13 mouse cellular contexts compared by ENCODE assay signal in the genomic region with DNA sequence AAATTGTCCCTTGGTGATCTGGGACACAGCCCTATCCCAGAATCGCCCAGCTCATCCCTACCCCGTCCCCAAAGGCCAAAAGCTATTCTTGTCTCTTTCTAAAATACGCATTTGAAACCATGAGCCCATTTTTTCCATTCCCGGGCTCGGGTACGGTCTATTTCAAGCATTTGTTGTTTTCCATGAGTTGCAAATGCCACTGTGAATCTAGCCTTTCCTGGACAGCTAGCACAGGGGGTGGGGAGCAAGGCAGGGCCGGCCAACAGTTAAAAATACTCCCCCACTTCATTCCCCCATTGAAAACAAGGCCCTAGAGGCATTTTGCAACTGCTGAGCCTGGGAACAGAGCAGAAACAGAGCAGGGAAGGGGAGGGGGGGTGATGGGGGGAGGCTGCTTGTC. TPM values are rescaled to one million over a fixed set of nuclear protein-coding genes. Genes with fewer than 3 reads are reported as not detected.
DNase-seq lines count a peak whose midpoint lies in the region; ATAC-seq and TF ChIP-seq lines count a peak whose summit lies in the region.
"Had no signal": no experiment of that assay in that cellular context is flagged by ENCODE, and none has a peak within 500 bp of the region (broad histone marks: within the 10 kb centered on the region; RNA-seq: fewer than 3 reads in every experiment).

No protein-coding gene starts in this region.

- TF ChIP-seq RAD21 in CH12.LX (IDR thresholded peaks at IDR 0.05; ENCODE audit: low read depth, low read length): no peak

- no peak overlapping the region for H3K27ac ChIP-seq in heart, embryonic 11.5 days (ENCODE audit: low read depth, low read length)
- H3K27ac ChIP-seq in CH12.LX (ENCODE audit: insufficient read depth, low read depth): no peak overlapping the region
- H3K27ac ChIP-seq in heart, postnatal 0 days (ENCODE audit: low read depth): peak overlapping the region; percentile 79
- H3K27ac ChIP-seq: limb, embryonic 13.5 days had no signal

- peaks cover under 1% of the 10 kb centered on the region; the same call in 1 of the 2 replicates for H3K79me2 ChIP-seq in CH12.LX (replicated peaks; ENCODE audit: control insufficient read depth, extremely low read depth, insufficient read depth, poor library complexity, severe bottlenecking)

- 42% methylated on average over 7 of the region's 7 CpGs for WGBS in heart, embryonic 11.5 days (ENCODE audit: insufficient replicate concordance)
- WGBS in heart, postnatal 0 days: 16% methylated on average over 7 of the region's 7 CpGs

- TF ChIP-seq CTCF in CH12.LX (conservative IDR thresholded peaks at IDR 0.05 in 1 of 2, IDR thresholded peaks at IDR 0.05 in 1 of 2; ENCODE audit: low read depth in 2 of 2, low read length in 2 of 2): no peak
- TF ChIP-seq CTCF in heart, postnatal 0 days (IDR thresholded peaks at IDR 0.05; ENCODE audit: low read depth): no peak

- H3K9me3 ChIP-seq in heart, embryonic 11.5 days (replicated peaks; ENCODE audit: control insufficient read depth, low read length): no peaks in the 10 kb centered on the region
- H3K9me3 ChIP-seq in CH12.LX (replicated peaks; ENCODE audit: low read length): no peaks in the 10 kb centered on the region
- H3K9me3 ChIP-seq in heart, postnatal 0 days (replicated peaks; ENCODE audit: control insufficient read depth, low read length): no peaks in the 10 kb centered on the region
- H3K9me3 ChIP-seq: limb, embryonic 13.5 days; megakaryocyte, embryonic 14.5 days had no signal

- peaks cover 22% of the 10 kb centered on the region for H3K4me1 ChIP-seq in heart, embryonic 11.5 days (ENCODE audit: control insufficient read depth, insufficient read depth, low read length)
- peaks cover 32 to 78% of the 10 kb centered on the region in 2 experiments for H3K4me1 ChIP-seq in CH12.LX (ENCODE audit: control insufficient read depth in 1 of 2, insufficient read depth in 2 of 2)
- peaks cover 35% of the 10 kb centered on the region for H3K4me1 ChIP-seq in heart, postnatal 0 days (ENCODE audit: control insufficient read depth, insufficient read depth)

- H3K4me3 ChIP-seq in heart, embryonic 11.5 days (ENCODE audit: low read depth, low read length): no peak overlapping the region
- no peak overlapping the region for H3K4me3 ChIP-seq in CH12.LX (replicated peaks in 1 of 3; ENCODE audit: low read depth in 2 of 3, low read length in 2 of 3, poor library complexity in 1 of 3)
- no peak overlapping the region for H3K4me3 ChIP-seq in heart, postnatal 0 days (ENCODE audit: low read depth, low read length)
- H3K4me3 ChIP-seq: limb, embryonic 13.5 days; megakaryocyte, embryonic 14.5 days had no signal

- no peaks in the 10 kb centered on the region for H3K36me3 ChIP-seq in heart, embryonic 11.5 days (ENCODE audit: control insufficient read depth, insufficient read depth, low read length)
- peaks cover 0 to 4% of the 10 kb centered on the region in 2 experiments for H3K36me3 ChIP-seq in CH12.LX (replicated peaks in 1 of 2; ENCODE audit: control insufficient read depth in 1 of 2, insufficient read depth in 1 of 2, low read length in 1 of 2)
- H3K36me3 ChIP-seq in heart, postnatal 0 days (replicated peaks; ENCODE audit: control insufficient read depth, insufficient read depth, low read length): no peaks in the 10 kb centered on the region
- H3K36me3 ChIP-seq: limb, embryonic 13.5 days had no signal

- peaks cover 16% of the 10 kb centered on the region; the same call in 1 of the 2 replicates for H3K27me3 ChIP-seq in heart, embryonic 11.5 days (ENCODE audit: control insufficient read depth, insufficient read depth, low read length)
- H3K27me3 ChIP-seq in CH12.LX (replicated peaks): peaks cover 24% of the 10 kb centered on the region
- no peaks in the 10 kb centered on the region for H3K27me3 ChIP-seq in heart, postnatal 0 days (ENCODE audit: control insufficient read depth, insufficient read depth, low read length)

- peak; percentile 97 for DNase-seq in heart, adult 11 months
- DNase-seq in CH12.LX (ENCODE audit: extremely low read depth): no peak
- DNase-seq in gastrocnemius, adult 8-10 months (ENCODE audit: low spot score in 2 of 2): peak; percentile 74 to 79
- peak; percentile 67 for DNase-seq in heart, postnatal 0 days (ENCODE audit: low spot score)
- DNase-seq in testis, postnatal 14 days (ENCODE audit: low spot score): no peak
- no peak for DNase-seq in embryo, embryonic 10.5 days (ENCODE audit: low spot score)
- DNase-seq: cerebellum, adult 11-12 months; embryo, embryonic 11 days; kidney, postnatal 10 days; lung, adult 2 months had no signal

- in situ Hi-C loops in CH12.LX (cut with MboI; ENCODE audit: low pct_ligation_motif_present, low pct_unique_long_range_greater_than_20kb, low sequenced_read_pairs): no loop called here

- TF ChIP-seq EP300 in CH12.LX (IDR thresholded peaks at IDR 0.05; ENCODE audit: low read length): peak; percentile 71
- TF ChIP-seq EP300 in heart, postnatal 0 days (IDR thresholded peaks at IDR 0.05; ENCODE audit: low read depth): no peak

- dilution Hi-C loops in CH12.LX (cut with MboI; ENCODE audit: extremely low pct_ligation_motif_present, extremely low pct_unique_long_range_greater_than_20kb, low sequenced_read_pairs): no loop called here

- no peak overlapping the region for H3K9ac ChIP-seq in heart, embryonic 11.5 days (ENCODE audit: low read depth, low read length)
- no peak overlapping the region for H3K9ac ChIP-seq in CH12.LX (ENCODE audit: insufficient read depth, low read depth)
- no peak overlapping the region for H3K9ac ChIP-seq in heart, postnatal 0 days (replicated peaks; ENCODE audit: low read depth, low read length)
- H3K9ac ChIP-seq: limb, embryonic 13.5 days had no signal

- no peak for TF ChIP-seq POLR2A in CH12.LX (IDR thresholded peaks at IDR 0.05; ENCODE audit: low read depth, low read length)

- no peak overlapping the region for H3K4me2 ChIP-seq in heart, embryonic 11.5 days
- H3K4me2 ChIP-seq in CH12.LX (ENCODE audit: insufficient read depth, low read depth, poor library complexity, severe bottlenecking): 0 out of 2 replicates have a peak overlapping the region, but pooled peaks have one; percentile 34
- no peak overlapping the region for H3K4me2 ChIP-seq in heart, postnatal 0 days (ENCODE audit: low read depth, low read length)
- H3K4me2 ChIP-seq: limb, embryonic 13.5 days had no signal

- ATAC-seq in heart, embryonic 11.5 days (replicated peaks; ENCODE audit: insufficient number of reproducible peaks, low FRiP score, low TSS enrichment): no peak
- no peak for ATAC-seq in heart, postnatal 0 days (ENCODE audit: insufficient read depth, low read depth)

TF ChIP-seq in CH12.LX, 34 proteins besides CTCF, POLR2A, EP300 and RAD21:
- TF ChIP-seq CHD2 (IDR thresholded peaks at IDR 0.05; ENCODE audit: low read length): no peak; the same call in 1 of the 2 replicates
- no peak for TF ChIP-seq NRF1 (IDR thresholded peaks at IDR 0.05; ENCODE audit: low read depth, low read length)
- peak; percentile 66; the same call in 1 of the 2 replicates for TF ChIP-seq MAZ (IDR thresholded peaks at IDR 0.05; ENCODE audit: low read depth, low read length)
- TF ChIP-seq E2F4 (IDR thresholded peaks at IDR 0.05; ENCODE audit: insufficient replicate concordance, low read depth, low read length): no peak
- no peak for TF ChIP-seq ZKSCAN1 (IDR thresholded peaks at IDR 0.05; ENCODE audit: borderline replicate concordance, low read depth, low read length)
- peak; percentile 75 for TF ChIP-seq IRF4 (IDR thresholded peaks at IDR 0.05; ENCODE audit: low read depth, low read length)
- peak; percentile 82 for TF ChIP-seq ETS1 (conservative IDR thresholded peaks at IDR 0.05; ENCODE audit: low read depth, low read length)
- TF ChIP-seq CHD1 (IDR thresholded peaks at IDR 0.05; ENCODE audit: low read depth, low read length): no peak
- TF ChIP-seq JUND (conservative IDR thresholded peaks at IDR 0.05; ENCODE audit: low read depth, low read length): peak; percentile 60; the same call in 1 of the 2 replicates
- no peak for TF ChIP-seq ZNF384 (IDR thresholded peaks at IDR 0.05; ENCODE audit: low read depth, low read length)
- peak; percentile 98 for TF ChIP-seq MEF2A (IDR thresholded peaks at IDR 0.05; ENCODE audit: borderline replicate concordance, low read depth, low read length)
- TF ChIP-seq SMC3 (IDR thresholded peaks at IDR 0.05; ENCODE audit: low read depth, low read length): no peak
- TF ChIP-seq USF1 (IDR thresholded peaks at IDR 0.05; ENCODE audit: low read depth, low read length): no peak
- peak; percentile 41; the same call in 1 of the 2 replicates for TF ChIP-seq TCF12 (IDR thresholded peaks at IDR 0.05; ENCODE audit: low read depth, low read length)
- no peak for TF ChIP-seq MAFK (IDR thresholded peaks at IDR 0.05; ENCODE audit: insufficient replicate concordance, low read length)
- peak; percentile 62 for TF ChIP-seq BHLHE40 (IDR thresholded peaks at IDR 0.05; ENCODE audit: low read depth, low read length)
- peak; percentile 67 for TF ChIP-seq JUN (IDR thresholded peaks at IDR 0.05; ENCODE audit: insufficient read depth, low read depth, low read length)
- no peak for TF ChIP-seq MXI1 (IDR thresholded peaks at IDR 0.05; ENCODE audit: low read depth, low read length)
- no peak for TF ChIP-seq UBTF (IDR thresholded peaks at IDR 0.05; ENCODE audit: low read depth, low read length)

RNA-seq across cellular contexts. Expression of a gene that starts 2.8 kb away (rescaled TPM):
- 5.6 and 8.1 TPM in 2 replicates for polyA plus RNA-seq in heart, embryonic 11.5 days (2014; fragmentation: Nextera tagmentation; extraction: Ambion mirVana)
- 15.2 and 19.6 TPM in 2 replicates for total RNA-seq in CH12.LX (2012; rRNA removed)
- total RNA-seq in CH12.LX (2014; rRNA removed): 16.0 and 17.0 TPM in 2 replicates
- polyA plus RNA-seq in CH12.LX (2012; ENCODE audit: insufficient read length, low read depth): 13.2 and 16.1 TPM in 2 replicates
- 1 to 10 TPM; 4.1 to 10.0 (median 7.3) TPM for total RNA-seq in gastrocnemius, adult 8-10 months (2022)
- total RNA-seq in heart, postnatal 0 days (2014; rRNA removed; ENCODE audit: low replicate concordance): 13.7 and 31.1 TPM in 2 replicates
- polyA plus RNA-seq in heart, postnatal 0 days (2015; fragmentation: Nextera tagmentation; extraction: Ambion mirVana): 6.6 and 8.5 TPM in 2 replicates

RNA-seq across cellular contexts. Expression of a gene that starts 30.3 kb away (rescaled TPM):
- polyA plus RNA-seq in heart, embryonic 11.5 days (2014; fragmentation: Nextera tagmentation; extraction: Ambion mirVana): 1.9 and 2.6 TPM in 2 replicates
- total RNA-seq in CH12.LX (2012; rRNA removed): 0.08 TPM in 1 of 2 replicates, not detected in the other
- 0.08 TPM in 1 of 2 replicates, not detected in the other for total RNA-seq in CH12.LX (2014; rRNA removed)
- polyA plus RNA-seq in CH12.LX (2012; ENCODE audit: insufficient read length, low read depth): 0.09 and 0.10 TPM in 2 replicates
- total RNA-seq in gastrocnemius, adult 8-10 months (2022): 1 to 10 TPM in 1 of 4 experiments, under 1 TPM in 3; 0.27 to 1.1 (median 0.40) TPM
- total RNA-seq in heart, postnatal 0 days (2014; rRNA removed; ENCODE audit: low replicate concordance): 5.7 and 12.9 TPM in 2 replicates
- 3.6 and 4.3 TPM in 2 replicates for polyA plus RNA-seq in heart, postnatal 0 days (2015; fragmentation: Nextera tagmentation; extraction: Ambion mirVana)

Comparison
In these comparisons a context has a peak if more than half of its experiments do, and no peak if none do; other contexts are left out.
1. DNase-seq: peak in heart, adult 11 months (single experiment), gastrocnemius, adult 8-10 months (2 of 2) and heart, postnatal 0 days (single experiment); none in CH12.LX (single experiment), testis, postnatal 14 days (single experiment) and embryo, embryonic 10.5 days (single experiment).